Mouse (Mus musculus) adrenal gland, postnatal 14 days (tissue): ENCODE results near the gene Itsn2. TPM values are rescaled to one million over a fixed set of nuclear protein-coding genes. Genes with fewer than 3 reads are reported as not detected.
"Not testable (repeated sequence)": the region's sequence is repeated elsewhere in the genome, so short reads cannot be mapped to it uniquely, and the experiment has no call there.

Source experiments
- DNase-seq: peaks from one replicate; pipeline ENCODE4 v3.0.0; 2021; ENCODE audit warnings: mixed read lengths
- long read RNA-seq, 2 experiments: library from polyadenylated mRNA; stranded (forward); transcript quantifications; one replicate each; pipeline ENCODE4 v2.0.0; 2021
- total RNA-seq: library from RNA; stranded (reverse); gene quantifications from 2 replicates; pipeline ENCODE4 v1.2.3, GENCODE M21; 2021

Gene Itsn2
- total RNA-seq: 47.8 and 61.2 TPM in 2 replicates
- long read RNA-seq, experiment 1, full-length matches to known transcripts: 6 of 11 reads
- long read RNA-seq, experiment 1, partial matches to known transcripts: 2 of 11 reads
- long read RNA-seq, experiment 1, other reads (novel, unspliced or antisense): 3 of 11 reads
- long read RNA-seq, experiment 2, full-length matches to known transcripts: 3 of 7 reads
- long read RNA-seq, experiment 2, partial matches to known transcripts: 3 of 7 reads
- long read RNA-seq, experiment 2, other reads (novel, unspliced or antisense): 1 of 7 reads

DNA sequence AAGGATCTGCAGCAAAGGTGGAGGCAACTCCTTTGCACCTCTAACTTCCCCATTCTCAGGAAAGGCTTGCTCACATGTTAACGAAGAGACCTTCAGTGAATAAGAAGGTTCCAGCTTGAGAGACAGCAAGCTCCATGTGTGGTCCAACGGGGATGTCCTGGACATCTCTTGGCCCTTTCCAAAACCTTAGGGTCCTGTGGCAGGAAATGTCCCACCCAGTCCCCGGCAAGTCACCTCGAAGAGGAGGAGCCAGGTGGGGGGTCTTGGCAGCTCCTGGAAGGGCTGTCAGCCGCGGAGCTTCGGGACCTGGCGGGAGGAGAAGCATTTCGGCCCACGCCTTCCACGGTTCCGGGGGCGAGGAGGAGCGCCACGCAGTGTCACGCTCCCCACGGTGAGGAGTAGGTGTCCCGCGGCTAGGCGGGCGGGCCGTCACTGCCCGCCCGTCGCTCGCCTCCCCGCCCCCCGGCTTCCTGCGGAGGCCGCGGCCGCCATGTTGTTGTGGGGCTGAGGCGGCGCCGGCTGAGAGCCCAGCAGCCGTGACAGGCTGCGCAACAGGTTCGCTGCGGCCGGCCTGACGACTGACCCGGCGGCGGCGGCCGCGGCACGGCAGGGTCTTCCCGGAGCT, at the start of gene Itsn2, which contains the start of gene Gm3625:
Gene Itsn2 (plus strand): TSS at position 98 of the 625 bp plus-strand sequence.
Gene Gm3625 (minus strand): TSS at position 387 of the 625 bp plus-strand sequence.
- DNase-seq: peak; percentile 89

DNA sequence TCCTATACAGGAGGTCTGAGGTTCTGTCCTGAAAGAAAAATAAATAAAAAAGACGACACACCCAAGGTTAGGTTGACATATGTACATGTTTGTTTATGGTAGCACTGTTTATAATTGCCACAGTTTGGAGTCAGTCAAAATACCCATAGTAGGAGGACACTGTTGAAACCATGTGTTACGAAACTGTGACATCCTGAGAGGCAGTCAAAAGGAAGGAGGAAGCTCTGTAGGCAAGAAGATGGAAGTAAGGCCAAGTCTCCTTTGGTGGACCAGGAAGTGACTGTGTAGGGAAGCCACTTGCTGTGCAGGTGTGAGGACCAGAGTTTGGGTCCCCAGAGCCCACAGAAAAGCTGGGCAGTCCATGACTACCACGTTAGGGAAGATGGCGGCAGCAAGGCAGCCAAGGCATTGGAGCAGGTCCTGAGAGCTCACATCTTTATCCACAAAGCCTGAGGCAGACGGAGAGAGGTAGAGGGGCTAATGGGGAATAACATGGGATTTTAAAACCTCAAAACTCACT, 48.0 kb upstream of the Itsn2 start:
- no peak for DNase-seq

DNA sequence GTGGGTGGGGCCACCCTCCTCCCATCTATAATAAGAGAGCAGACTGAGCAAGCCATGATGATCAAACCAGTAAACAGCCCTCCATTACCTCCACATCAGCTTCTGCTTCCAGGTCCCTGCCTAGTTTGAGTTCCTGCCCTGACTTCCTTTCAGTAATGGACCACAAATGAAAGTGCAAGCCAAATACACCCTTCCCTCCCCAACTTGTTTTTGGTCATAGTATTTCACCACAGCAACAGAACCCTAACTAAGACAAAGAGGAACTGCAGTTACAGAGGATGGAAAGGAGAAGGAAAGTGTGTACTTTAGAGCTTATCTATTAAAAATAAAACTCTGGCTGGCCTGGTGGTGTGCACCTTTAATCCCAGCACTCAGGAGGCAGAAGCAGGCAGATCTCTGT, 47.0 kb upstream of the Itsn2 start:
- DNase-seq: no peak

DNA sequence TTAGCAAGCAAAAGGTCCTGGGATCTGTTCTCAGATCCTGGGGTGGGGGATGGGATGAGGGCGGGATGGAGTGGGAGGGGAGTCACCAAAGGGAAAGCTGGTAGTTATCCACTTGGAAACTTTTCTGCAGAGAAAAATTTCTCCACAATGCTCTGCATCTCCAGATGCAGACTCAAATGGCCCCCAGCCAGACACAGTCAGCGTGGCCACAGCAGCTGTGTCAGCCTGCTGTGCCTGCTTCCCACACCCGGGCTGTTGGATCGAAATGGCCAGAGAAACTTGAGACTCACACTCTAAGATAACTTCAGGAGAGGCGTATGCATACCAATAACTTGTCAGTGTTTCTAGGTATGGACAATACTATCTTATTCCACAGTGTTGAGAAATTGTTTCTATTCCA, 45.9 kb upstream of the Itsn2 start:
- DNase-seq: peak; percentile 21

DNA sequence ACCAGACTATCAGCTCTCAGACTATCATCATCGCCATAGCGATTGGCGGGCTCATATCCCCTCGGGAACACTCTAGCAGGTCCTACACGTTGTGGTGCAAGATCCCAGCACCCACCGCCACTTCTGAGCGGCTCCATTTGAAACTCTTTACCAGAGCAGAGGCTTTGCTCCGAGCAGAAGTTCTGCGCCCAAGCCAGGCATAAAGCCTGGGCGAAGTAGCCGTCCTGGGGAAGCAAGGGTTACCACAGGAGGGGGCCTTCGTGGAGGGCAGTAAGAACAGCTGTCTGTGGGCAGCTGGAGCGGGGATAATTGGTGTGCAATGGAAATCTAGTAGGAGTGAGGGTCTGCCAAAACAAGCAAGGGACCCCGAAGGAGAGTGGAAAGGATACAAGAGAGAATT, 44.9 kb upstream of the Itsn2 start:
- no peak for DNase-seq

DNA sequence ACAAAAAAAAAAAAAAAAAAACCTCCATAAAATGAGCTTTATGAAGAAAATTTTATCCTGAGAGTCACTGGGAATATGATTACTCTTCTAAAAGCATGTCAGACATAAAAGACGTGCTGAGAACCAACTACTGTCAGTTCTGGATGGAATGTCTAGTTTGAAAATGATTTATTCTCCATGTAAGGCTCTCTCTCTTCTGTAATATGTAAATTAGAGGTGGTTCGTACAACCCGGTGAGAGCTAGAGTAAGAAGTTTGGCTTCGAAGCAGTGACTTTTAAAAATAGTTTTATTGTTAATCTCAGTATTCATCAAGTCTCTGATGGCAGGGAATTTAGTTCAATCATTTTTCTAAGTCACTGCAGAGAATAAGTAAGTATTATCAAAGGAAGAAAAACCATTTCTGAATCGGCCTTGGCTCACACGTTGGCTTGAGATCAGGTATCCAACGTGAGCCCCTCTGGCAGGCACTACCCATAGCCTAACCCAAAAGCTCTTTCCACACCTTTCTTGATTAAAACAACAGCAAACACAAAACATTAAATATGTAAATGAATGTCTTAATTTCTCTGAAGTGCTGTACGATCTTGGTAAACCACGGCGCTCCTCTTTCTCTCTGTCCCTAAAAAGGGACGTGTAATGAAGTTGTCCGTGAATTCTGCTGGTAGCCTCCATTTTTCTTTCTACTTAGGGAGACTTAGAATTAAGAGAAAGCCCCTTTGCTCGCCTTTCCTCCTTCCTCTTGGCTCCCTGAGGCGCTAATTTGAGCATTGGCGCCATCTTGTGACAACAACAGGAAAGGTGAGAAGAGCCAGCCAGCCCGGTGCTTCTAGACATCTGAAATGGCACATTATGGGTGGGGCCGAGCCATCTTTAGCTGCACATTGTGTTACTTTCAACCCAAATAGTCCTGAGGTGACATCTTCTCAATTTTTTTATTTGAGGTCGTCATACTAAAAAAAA, 44.1 kb upstream of the Itsn2 start:
- peak; percentile 83 for DNase-seq

DNA sequence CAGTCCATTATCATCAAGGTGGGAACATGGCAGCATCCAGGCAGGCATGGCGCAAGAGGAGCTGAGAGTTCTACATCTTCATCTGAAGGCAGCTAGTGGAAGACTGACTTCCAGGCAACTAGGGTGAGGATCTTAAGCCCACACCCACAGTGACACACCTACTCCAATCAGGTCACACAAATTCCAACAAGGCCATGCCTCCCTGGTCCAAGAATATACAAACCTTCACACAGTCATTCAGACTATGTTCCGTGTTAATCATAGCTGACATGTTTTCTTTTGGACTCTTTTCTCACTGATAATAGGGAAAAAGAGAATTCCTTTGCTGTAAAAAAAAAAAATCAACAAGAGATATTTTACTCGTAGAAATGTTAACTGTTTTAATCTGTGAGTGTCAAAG, 38.7 kb upstream of the Itsn2 start:
- DNase-seq: not testable (repeated sequence)

DNA sequence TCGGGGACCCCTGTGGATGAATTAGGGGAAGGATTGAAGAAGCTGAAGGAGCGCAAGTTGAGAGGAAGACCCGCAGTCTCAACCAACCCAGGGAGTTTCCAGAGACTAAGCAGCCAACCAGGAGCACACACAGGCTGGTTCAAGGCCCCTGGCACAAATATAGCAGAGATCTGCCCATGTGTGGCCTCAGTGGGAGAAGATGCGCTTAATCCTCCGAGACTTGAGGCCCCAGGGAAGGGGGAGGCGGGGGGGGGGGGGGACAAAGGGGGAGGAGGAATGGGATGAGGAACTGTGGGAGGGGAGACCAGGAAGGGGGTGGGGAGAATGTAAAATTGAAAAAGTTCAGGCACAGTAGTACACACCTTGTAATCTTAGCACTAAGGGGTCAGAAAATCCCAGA, 37.0 kb upstream of the Itsn2 start:
- DNase-seq: no peak

DNA sequence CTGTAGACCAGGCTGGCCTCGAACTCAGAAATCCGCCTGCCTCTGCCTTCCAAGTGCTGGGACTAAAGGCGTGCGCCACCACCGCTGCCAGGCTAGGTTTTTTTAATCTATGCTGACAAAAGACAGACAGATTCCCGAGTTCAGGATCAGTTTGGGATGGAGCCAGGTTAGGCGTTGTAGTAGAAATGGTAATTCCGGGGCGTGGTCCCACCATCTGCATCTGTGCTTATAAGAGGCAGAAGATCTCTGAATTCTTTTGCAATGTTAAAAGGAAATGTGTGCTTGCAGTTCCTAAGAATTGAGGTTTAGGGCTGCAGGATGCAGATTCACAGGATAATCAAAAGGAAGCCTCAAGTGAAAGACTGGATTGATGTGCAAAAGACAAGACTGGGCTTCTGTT, 35.5 kb upstream of the Itsn2 start:
- no peak for DNase-seq

DNA sequence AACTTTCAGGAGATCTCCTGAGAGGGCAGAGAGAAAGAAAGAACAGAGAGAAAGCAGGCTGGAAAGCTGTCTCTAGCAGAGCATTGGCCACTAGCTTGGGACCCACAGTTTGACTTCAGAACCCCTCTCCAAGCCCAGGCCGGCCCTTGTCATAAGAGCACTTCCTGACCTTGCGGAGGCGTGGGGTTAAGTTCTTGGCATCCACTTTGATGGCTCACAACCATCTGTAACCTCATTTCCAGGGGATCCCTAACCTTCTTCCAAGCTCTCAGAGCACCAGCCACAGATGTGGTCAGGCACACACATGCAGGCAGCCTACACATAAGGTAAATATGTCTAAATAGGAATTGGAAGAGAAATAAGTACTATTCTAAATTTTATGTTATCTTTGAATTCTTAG, 35.0 kb upstream of the Itsn2 start:
- DNase-seq: no peak

DNA sequence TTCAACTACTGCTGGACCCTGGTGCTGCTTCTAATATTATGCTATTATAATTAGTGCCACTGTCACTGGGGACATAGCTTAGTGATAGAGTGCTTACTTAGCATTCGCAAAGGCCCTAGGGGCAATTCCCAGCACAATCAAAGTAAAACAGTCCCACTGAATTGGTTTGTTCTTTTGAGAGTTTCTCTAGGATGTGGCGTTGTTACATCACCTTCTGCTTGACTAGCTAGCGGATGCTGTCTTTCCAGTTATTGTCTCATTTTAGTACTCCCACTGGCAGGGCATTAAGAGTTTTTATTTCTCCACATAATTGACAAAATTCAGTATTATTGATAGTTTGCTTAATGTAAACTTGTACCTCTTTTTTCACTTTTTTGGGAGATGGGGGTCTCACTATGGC, 34.4 kb upstream of the Itsn2 start:
- no peak for DNase-seq

DNA sequence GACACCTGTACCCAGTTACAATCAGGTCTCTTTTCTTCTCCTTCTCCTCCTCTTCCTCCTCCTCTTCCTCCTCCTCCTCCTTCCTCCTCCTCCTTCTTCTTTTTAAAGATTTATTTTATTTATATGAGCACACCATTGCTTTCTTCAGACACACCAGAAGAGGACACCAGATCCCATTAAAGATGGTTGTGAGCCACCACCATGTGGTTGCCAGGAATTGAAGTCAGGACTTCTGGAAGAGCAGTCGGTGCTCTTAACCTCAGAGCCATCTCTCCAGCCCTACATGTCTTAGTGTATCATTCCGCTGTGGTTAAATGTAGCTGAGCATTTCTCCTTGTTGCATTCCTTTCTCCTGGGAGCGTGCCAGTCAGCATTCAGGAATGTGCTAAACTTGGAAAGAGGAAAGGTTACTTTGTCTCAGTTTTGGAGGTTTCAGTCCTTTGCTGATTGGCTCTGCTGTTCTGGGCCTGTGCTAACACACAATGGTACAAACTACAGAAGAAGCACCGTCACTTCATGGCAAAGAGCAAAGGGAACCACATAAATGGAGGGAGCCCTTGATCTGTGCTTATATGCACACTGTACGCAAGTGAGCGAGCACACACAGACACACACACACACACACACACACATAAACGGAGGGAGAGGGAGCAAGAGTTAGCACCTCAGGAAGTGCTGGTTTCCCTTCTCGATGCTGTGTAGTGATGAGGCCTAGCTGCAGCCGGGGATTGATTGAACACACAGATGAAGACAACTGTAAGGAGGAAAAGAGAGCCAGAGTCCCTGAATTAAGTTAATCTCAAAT, 33.8 kb upstream of the Itsn2 start:
- DNase-seq: peak; percentile 70

DNA sequence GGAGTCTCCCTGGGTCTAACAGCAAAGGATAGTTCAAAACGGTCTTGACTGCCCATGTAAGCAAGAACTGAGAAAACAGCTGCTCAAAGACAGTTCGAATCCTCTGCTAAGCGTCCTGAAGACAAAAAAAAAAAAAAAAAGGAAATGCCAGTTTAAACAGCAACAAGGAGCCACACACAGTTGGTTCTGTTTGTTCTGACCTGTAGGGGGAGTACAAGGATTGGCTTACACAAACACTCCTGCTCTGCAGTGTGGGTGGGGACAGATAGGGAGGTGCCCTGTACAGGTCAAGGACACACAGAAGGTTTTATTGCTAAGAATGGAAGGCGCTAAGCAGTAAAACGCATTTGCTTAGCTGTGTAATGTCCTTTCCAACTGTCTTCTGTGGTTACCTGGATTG, 20.6 kb upstream of the Itsn2 start:
- peak; percentile 69 for DNase-seq

DNA sequence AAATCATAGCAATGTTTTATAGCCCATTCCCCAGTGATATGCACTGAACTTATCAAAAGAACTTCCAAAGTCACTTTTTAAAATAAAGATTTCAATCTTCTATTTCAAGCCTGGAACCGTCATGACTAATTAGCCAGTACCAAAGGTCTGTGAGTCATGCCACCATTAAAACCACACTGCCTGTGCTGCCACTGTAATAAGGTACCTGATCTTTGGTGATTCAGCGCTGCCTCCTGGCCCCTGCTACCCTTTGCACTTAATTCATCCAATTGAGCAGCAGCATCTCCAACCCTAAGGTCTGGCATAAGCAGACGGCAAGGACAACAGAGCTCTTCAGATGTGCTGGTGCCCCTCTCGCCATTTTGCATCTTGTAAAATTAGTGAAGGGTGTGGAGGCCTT, 18.4 kb upstream of the Itsn2 start:
- DNase-seq: no peak

DNA sequence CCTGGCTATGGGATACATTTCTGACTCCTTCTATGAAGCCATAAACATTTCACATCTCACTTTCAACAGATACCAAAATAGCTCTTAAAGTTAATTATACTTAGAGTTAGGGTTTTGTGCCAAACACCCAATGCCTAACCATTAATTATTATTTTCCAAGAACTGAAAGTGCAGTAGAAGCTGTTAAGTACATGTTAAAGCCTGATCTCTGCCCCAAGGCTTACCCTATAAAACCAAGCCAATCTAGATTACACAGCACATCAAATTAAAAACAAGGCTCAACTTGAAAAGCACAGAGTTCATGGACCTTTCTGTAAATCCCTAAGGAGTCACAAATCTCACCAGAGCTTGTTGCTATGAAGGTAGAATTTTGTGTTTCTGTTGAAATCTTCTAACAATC, 10.1 kb upstream of the Itsn2 start:
- no peak for DNase-seq

DNA sequence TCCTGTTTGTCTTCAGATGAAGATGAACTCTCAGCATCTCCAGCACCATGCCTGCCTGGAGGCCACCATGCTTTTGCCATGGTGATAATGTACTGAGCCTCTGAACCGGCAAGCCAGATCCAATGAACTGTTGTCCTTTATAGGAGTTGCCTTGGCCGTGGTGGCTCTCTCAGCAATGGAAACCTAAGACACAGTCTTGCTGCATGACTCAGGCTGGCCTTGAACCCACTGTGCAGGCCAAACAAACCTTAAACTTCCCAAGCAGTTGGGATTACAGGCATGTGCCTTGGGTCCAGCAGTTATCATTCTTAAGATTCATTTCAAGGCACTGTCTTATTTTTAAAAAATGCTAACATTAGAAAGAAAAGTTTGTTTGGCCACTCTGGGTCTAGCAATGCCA, 4.6 kb upstream of the Itsn2 start:
- peak; percentile 17 for DNase-seq

DNA sequence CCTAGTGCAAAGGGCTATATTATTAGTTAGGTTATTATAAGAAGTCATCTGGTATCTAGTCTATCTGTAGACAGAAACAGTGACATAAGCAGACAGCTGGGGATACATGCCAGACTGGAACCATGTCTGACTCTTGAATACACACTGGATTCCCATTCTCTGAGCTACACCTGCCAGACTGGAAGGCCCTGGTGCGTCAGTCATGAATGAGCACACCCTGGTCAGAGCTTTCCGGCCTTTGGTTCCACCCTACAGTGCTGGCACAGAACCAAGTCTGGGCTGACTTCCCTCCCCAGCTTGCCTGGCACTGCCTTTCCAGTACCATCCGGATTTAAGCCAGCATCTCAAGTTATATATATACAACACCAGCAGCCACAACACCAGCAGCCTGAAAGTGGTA, 3.8 kb upstream of the Itsn2 start:
- peak; percentile 38 for DNase-seq

DNA sequence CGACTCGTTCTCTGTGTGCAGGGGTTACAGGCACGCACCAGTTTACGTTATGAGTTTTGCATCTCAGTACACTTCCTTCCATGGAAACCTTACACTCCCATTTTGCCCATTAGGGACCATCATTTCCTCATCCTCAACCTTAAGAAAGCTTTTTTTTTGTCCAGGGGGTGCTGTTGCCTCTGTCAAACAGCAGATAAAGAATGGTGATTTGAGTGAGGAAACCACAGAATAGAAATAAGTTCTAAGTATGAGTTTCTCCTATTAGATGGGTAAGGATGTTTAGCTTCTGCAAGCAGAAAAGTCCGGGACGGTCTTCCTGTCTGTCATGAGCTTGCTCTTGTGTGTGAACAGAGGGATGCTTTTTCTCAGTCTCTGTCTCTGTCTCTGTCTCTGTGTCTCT, 413 bp upstream of the Itsn2 start:
- no peak for DNase-seq

DNA sequence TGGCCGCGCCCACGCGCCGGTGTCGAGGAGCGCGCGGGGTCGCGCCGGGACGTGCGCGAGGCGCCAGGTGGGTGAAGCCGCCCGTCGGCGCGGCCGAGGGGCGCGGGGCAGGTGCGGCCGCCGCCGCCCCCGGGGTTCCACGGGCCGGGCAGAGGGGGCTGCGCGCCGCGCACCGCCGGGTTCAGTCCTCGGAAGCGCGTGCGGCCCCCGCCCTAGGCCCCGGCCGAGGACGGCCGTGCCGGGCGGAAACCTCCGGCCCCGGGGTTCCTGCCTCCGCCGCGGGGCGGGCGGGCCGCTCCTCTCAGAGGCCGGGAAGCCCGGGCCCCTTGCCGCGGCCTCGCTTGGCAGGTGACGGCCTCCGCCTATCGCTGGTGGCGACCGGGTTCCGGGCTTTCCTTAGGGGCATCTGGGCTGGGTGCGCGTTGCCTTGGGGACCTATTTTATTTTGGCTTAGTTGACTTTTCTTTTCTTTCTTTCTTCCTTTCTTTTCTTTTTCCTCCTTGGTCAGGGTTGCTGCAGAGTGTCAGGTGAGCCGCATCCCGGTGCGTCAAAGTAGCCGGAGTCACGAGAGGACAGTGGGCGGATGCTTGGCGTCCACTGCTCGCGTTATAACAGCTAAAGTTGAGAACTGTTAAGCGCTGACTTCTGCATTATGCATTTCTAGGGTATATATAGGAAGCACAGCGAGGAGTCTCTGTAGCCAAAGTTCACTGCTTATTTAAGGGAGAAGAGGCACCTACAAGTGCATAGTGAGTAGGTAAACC, 910 bp downstream of the Itsn2 start:
- peak; percentile 79 for DNase-seq

DNA sequence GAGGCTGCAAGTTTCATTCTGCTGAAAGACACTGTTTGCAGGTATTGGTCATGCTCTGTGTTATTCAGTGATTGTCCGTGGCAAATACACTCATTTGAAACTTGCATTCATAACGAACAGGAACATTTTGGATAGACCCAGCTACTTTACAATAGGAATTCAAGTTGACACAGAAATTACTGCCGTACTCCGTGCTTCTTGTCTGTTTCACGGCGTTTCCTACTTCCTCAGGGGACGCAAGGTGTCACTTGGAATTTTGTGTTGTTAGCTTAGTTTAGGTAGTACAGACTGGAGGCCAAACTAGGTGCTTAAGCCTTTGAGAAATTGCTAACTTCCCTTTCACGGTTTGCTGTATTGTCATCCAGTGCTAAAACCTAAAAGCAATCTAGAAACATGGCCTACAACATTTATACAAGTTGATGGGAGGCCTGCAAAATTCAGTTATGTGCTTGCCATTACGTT, 1.5 kb downstream of the Itsn2 start:
- DNase-seq: no peak

DNA sequence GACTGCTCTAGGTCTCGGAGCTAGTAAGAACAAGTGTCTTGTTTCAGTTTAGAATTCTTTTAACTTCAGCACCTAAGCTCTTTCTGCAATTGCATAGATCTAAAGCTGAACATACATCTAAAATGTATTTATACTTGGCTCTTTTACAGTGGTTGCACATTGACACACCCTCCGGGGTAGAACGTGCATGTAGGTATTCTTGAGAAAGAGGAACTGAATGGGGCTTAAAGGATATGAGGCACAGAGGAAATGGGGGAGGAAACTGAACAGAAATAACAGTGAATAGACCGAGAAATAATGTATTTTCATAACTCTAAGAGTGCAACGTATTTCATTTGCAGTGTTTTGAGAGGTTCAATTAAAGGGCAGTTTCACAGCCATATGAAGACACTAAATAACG, 2.6 kb downstream of the Itsn2 start:
- DNase-seq: no peak
